Mouse (Mus musculus) G1E-ER4 (cell line): ENCODE measurements around the gene Tcn2. TPM values are rescaled to one million over a fixed set of nuclear protein-coding genes. Genes with fewer than 3 reads are reported as not detected.

Experiments
- GATA1 ChIP-seq: IDR thresholded peaks from one replicate; pipeline ENCODE4 v1.8.0; 2012; ENCODE audit warnings: low read length, inconsistent platforms
- polyA plus RNA-seq: library from polyadenylated mRNA; stranded (reverse); fragments of >175 nt; gene quantifications from 2 replicates; pipeline ENCODE4 v1.2.3, GENCODE M21; 2012

Tcn2 gene
- polyA plus RNA-seq, 1 experiment = 0.03 TPM

DNA sequence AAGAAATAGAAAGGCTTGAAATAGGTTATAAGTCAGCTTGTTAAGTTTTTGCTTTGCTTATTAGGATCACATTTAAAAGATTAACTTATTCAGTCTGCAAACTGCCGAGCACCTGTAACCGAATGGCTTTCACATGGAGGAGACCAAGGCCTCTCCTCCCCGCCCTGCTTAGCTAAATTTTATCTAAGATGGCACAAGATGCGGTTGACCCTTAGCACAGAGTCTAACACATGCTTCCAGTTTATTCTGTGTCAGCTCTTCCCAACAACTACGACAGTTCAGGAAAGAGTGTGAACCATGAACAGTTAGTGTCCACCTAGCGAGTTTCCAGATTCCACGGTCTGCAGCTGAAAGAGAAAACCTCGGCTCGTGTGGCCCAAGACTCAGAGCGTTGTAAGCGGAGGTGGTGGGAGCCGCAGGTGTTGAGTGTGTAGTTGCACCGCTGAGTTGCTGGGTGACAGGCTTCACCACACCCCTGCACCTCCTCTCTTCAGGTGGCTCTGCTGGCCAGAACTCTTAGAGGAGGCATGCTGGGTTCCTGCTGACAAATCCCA, 5.4 kb upstream of the Tcn2 start:
- TF ChIP-seq GATA1 = no peak

DNA sequence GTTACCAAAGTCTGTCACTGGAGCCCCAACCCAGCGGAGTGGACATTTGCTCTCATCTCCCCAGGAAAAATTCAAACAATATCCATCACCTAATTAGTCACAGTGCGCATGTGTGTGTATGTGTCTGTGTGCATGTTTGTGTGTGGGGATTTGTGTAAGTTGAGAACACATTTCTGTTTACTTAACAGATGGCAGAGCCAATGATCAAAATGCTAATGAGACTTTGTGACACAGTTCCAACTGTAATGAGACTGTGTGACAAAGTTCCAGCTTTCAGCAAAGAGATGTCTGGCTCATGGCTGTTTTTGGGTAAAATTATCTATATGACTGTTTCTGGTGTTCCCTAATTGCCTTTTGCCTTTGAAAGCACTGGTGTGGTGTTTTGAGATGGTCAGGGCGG, 4.4 kb upstream of the Tcn2 start:
- TF ChIP-seq GATA1 = no peak

DNA sequence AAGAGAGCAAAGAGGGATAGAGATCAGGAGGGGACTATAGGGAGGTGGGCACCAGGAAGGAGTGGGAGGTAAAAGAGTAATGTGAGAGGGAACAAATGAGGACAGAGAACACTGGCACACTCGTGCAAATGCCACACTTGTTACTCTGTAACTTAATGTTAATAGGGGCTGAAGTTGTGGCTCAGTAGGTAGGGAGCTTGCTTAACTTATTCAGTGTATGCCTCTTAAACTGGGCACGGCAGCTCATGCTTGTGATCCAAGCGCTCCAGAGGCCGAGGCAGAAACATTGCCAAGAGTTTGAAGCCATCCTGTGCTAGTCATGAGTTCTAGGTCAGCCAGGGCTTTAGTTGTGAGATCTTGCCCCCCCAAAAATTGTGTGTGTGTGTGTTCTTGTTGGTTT, 3.2 kb upstream of the Tcn2 start:
- no peak for TF ChIP-seq GATA1

DNA sequence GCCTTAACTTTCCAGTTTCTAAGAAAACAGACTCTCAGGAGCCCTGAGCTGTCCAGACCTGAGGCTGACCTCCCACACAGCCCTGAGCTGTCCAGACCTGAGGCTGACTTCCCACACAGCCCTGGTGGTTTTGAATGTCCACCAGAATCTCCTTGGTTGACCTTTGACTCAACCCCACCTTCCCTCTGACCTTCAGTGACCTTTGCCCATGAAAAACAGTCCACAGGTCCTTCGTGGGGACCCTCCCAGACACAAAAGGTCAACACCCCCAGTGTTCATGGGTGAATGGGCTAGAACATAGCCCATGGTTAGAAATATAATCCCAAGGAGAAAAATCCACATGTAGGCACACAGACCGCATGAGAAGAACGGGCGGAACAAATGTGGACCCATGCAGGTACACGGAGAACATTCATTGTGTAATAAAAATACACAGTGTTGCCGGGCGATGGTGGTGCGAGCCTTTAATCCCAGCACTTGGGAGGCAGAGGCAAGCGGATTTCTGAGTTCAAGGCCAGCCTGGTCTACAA, 1.9 kb upstream of the Tcn2 start:
- TF ChIP-seq GATA1 = no peak

DNA sequence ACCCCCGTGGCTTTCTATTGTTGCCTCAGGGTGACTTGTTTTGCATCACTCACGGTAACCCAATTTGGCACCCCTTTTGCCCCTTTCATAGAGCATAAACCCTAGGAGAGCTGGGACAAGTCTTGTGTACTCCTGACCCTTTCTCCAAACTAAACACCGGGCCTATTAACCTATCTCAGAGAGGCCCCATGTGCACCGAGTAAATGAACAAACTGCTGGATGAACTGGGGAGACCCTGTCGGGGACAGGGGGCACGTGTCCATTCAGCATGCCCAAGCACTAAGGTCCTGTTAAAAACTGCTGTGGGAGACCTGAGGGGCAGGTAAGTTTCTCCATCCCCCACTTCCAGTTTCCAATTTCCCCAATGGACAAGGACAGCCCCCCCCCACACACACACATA, 1.0 kb downstream of the Tcn2 start:
- TF ChIP-seq GATA1 = no peak

DNA sequence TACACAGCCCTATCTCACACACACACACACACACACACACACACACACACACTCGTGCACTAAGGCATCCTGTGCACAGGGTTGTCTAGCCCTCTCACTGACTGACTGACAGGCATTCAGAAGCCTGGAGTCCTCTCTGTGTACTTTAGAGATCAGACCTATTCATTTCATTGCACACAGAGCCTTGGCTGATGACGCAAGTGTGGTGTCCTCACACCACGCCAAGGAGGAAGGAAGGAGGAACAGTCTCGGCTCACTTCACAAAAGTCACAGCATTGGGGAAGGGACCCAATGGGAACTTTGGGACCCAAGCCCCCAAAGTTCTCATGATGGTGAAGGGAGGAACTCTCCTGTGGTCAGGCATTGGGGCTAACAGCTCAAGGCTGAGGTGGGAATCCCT, 1.9 kb downstream of the Tcn2 start:
- TF ChIP-seq GATA1 = no peak

DNA sequence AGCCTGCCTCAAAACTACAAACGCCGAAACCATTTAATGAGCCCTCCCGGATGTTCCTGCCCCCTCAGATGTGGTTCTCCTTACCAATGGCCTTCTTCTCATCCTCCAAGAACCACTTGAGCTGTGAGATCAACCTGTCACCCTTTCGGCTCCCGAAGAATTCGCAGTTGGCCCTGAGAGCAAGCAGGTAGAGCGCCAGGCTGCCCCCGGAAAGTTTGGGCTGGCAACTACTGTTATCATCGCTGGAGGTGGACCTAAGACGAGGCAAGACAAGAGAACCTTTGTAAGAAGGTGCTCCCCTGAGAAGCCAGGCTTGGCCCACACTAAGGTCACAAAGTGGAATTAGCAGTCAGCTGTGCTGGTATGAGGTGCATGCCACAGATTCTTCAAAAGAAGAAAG, 6.0 kb downstream of the Tcn2 start:
- TF ChIP-seq GATA1 = no peak

DNA sequence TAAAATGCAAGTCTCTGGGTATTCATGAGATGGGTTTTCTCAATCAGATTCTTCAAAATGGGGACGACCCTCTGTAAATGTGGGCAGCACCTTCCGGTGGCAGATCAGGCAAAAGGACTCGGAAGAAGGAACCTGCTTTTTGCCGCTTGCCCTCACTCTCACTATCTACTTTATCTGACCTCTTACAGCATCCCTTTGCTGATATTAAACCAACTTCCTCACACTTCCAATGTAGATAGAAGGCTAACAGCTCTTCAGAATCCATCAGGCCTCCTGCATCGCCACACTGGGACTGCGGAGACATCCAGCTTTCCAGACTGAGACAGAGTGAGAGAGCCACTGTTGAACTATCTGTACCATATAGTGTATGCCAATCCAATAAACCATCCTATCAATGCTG, 9.2 kb downstream of the Tcn2 start:
- no peak for TF ChIP-seq GATA1

DNA sequence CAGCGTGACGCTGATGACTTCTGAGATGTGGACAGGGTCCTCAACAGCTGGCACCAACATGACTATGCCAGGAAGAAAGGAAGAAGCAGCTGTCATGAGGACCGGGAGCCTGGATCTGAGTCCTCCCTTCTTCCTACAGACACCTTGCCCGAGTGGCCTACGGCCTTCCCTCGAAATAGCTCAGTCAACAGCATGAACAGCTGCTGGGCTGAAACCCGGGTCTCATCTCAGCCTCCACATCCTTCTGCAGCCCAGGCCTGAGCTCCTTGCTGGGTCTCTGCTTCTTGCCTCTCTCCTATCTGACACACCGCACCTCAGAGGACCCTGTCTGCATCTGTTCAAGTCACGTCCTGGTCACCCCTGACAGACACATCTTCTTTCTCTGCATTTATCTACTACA, 9.8 kb downstream of the Tcn2 start:
- no peak for TF ChIP-seq GATA1

DNA sequence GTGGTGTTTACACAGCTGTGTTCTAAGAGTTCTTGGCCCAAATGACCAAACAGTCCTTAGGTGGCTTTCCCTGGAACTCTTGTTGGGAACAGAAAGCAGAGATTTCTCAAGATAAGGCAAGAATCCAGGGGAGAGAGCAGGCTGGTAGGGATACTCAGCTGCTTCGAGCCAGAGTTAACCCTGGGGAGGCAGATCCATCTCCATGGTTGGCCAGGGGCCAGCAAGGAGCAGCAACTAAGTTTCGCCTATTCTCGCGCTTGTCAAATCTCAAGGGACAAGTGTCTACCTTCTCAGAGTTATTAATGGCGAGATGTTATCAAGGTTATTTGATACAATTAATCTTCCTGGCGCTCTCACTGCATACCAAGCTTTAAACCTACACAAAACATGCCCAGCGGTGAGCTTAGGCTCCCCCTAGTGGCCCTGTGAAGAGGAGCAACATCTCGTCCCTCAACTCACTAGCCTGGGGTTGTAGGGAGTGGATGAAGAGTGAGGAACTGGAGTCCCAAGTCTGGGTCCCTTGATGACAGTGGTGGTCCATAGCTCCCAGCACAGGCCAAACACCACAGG, 10.6 kb downstream of the Tcn2 start:
- TF ChIP-seq GATA1 = no peak

DNA sequence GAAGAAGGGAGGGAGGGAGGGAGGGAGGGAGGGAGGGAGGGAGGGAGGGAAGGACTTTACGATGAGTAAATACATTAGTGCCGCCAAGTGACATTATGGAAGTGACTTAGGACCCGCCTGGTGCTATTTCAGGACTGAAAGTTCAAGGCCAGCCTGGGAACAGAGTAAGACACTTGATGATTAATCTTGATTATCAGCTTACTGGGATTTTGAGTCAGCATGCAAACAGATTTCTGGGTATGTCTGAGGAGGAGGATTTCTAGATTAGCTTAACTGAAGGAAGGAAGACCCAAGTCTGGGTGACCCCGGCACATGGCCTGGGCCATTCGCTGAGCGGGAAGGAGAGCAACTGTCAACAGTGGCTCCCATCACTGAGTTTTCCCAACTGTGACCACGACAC, 11.5 kb downstream of the Tcn2 start:
- no peak for TF ChIP-seq GATA1

DNA sequence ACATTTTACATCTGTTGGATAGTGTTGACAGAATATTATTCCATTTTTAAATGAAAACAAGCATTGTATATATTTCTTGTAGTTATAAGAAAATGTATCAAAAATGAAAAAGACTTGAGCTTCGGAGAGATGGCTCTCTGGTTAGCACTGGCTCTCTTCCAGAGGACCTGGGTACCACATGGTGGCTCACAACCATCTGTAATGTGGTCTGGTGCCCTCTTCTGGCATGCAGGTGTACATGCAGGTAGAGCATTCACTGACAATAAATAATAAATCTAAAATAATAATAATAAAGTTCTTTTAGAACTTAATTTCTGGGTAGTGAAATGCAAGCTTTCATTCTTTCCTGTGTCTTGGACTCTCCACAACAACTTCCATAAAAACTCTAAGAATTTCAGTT, 13.2 kb downstream of the Tcn2 start:
- no peak for TF ChIP-seq GATA1

DNA sequence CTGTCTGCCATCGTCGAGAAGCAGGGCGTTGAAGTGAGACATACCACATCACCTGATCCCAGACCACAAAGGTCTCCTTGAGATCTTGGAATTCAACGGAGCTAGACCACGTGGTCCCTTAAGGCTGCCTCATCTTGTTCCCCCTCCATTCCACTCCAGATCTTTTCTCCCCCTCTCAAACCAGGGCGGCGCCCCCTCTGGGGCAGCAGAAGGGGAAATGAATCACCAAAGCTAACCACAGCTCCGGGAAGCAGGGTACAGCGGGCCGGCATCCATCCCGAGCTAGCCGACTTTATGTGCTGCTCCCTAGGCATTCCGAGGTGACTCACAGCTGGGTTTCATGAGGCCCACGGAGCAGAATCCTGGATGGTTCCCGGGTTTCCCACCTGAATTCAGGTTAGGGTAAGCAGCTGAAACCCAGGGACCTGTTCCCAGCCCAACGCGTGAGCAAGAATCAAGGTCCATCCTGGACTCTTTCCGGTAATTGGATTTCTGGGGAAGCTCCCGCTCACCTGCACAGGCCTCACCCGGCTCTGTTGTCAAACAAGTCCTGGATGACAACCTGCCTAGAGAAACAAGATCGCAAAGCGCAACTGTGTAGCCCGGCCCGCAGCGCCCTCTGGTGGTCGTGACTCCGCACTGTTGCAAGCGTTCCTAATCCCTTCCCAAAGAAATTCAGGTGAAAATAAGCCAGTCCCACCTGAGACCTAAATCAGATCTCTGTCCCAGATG, 17.7 kb downstream of the Tcn2 start, which contains the start of gene Slc35e4:
TSS of gene Slc35e4 (minus strand) at position 556 of the 732 bp plus-strand sequence.
- no peak for TF ChIP-seq GATA1

DNA sequence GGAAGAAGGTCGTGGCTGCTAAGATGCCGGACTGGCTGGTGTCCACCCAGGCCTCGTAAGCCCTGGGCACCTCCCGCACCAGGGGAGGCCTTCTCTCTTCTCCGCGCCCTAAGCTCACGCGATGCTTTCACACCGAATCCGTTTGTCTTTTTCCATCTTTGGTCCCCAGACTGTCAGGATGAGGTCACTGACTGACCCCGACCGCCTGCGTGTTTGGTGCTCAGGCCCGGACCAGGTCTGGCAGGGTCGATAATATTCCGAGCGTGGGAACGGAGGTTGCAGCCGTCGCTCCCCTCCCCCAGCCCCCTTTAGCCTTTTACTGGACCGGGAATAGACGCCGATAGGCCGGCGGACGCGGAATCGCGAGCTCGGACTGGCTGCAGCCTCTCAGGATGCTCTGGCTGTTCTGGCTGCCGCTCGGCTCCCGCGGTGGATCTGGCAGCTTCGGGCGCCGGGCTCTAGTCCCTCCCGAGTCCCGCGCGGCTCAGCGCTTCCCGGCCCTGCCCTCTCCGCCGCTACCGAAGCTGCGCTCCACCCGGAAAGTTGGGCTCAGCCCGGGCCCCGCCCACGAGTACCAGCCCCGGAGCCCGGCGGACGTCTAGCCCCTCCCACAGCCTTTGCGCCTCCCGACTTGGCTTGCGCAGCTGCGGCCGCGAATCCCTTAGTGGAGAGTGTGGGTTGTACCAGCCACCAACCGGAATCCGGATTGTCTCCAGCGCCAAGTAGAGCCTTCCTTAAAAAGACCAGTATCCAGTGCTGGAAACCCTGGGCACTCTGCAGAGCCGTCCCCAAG, 18.4 kb downstream of the Tcn2 start:
- TF ChIP-seq GATA1 = no peak

DNA sequence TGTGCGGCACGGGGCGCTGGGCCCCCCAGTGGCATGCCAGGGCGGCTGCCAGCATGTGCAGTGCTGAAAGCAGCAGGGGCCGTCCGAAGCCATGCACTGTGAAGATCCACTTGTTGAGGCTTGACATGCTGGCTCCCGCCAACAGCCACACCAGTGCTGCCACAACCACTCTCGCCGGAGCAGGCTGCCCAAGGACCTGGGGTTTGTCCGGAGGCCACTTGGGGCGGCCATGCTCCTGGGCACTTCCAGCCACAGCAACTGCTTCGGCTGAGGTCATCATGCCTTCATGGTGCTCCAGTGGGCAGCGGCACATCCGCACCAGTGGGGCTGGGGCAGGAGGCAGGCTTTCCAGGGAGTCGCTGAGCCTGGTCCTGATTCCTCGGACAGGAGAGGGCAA, 19.1 kb downstream of the Tcn2 start:
- TF ChIP-seq GATA1 = no peak
